Mouse (Mus musculus) neural tube, embryonic 12.5 days (tissue): ENCODE data around the gene Lbr. TPM values are rescaled to one million over a fixed set of nuclear protein-coding genes. Genes with fewer than 3 reads are reported as not detected.

Source experiments
- ATAC-seq: fragments of 200-750 bp; cut with Nextera tagmentation; 2 replicates; pipeline ENCODE4 v1.8.0; 2017; ENCODE audit warnings: low read depth, mild to moderate bottlenecking, moderate TSS enrichment, moderate library complexity; ENCODE audit not compliant: low FRiP score
- H3K27ac ChIP-seq: fragments of 300-500 bp; sonication (generic); 2 replicates; pipeline ENCODE4 v1.5.1; 2016
- H3K27me3 ChIP-seq: fragments of 300-500 bp; sonication (generic); replicated peaks from 2 replicates; pipeline ENCODE4 v1.6.1; 2016; ENCODE audit warnings: mild to moderate bottlenecking
- H3K36me3 ChIP-seq: fragments of 300-500 bp; sonication (generic); 2 replicates; pipeline ENCODE4 v1.6.1; 2016; ENCODE audit warnings: mild to moderate bottlenecking
- H3K4me1 ChIP-seq: fragments of 300-500 bp; sonication (generic); 2 replicates; pipeline ENCODE4 v1.6.1; 2016
- H3K4me2 ChIP-seq: fragments of 300-500 bp; sonication (generic); replicated peaks from 2 replicates; pipeline ENCODE4 v1.6.1; 2016; ENCODE audit warnings: mild to moderate bottlenecking
- H3K4me3 ChIP-seq: fragments of 300-500 bp; sonication (generic); 2 replicates; pipeline ENCODE4 v1.5.1; 2016
- H3K9ac ChIP-seq: fragments of 300-500 bp; sonication (generic); 2 replicates; pipeline ENCODE4 v1.6.1; 2016; ENCODE audit warnings: mild to moderate bottlenecking
- H3K9me3 ChIP-seq: fragments of 300-500 bp; sonication (generic); 2 replicates; pipeline ENCODE4 v1.6.1; 2016; ENCODE audit warnings: mild to moderate bottlenecking
- WGBS: fragments of 180-500 bp; shearing (Covaris S2); methylation state at CpG from one replicate; pipeline ENCODE4 v1.1.7; 2016; 5-methylcytosine and 5-hydroxymethylcytosine counted together
- polyA plus RNA-seq: library from polyadenylated mRNA; unstranded; fragments of >200 nt; fragmentation: Nextera tagmentation; extraction: Ambion mirVana; gene quantifications from 2 replicates; pipeline ENCODE4 v1.2.1, GENCODE M21; 2016

The Lbr gene
- 90.3 and 91.5 TPM in 2 replicates for polyA plus RNA-seq

DNA sequence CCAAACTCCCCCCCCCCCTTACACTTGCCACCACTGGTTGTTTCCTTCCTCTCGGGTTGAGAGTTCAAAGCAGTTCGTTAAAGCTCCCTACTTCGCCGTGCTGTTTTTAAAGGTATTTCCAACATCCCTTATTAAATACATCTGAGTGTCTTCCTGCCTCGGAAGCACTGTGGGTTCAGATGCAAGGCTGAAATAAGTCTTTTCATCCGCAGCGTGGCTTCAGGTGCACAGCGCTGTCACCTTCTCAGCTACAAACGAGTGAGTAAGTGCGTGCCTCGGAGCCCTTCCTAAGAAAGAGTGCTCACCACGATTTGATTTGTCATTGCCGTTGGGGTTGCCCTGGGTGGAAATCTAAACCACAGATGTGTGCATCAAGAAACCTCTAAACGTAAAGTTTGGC lies at the start of gene Lbr:
Gene Lbr (minus strand): TSS at position 266 of the 400 bp plus-strand sequence.
- H3K4me3 ChIP-seq, result peak within 1 kb of the TSS; percentile 69
- peak within 1 kb of the TSS; percentile 84 for H3K9ac ChIP-seq
- H3K9me3 ChIP-seq, result no peaks in the 10 kb centered on the region
- peak within 1 kb of the TSS; percentile 81 for H3K4me2 ChIP-seq
- no peaks in the 10 kb centered on the region for H3K36me3 ChIP-seq
- H3K27me3 ChIP-seq, result no peaks in the 10 kb centered on the region
- ATAC-seq, result no peak; the same call in 1 of the 2 replicates
- H3K27ac ChIP-seq, result peak within 1 kb of the TSS; percentile 83
- under 1% methylated on average over 14 of the region's 14 CpGs for WGBS
- peaks cover 21% of the 10 kb centered on the region for H3K4me1 ChIP-seq

GRCm38 (mm10) chr1:181889670-181890069 lies 46.8 kb upstream of the Lbr start:
- Histone ChIP-seq H3K9ac (no peak overlapping the region), H3K4me1 (no peaks in the 10 kb centered on the region), H3K4me2 (no peak overlapping the region), H3K4me3 (no peak overlapping the region), H3K27ac (no peak overlapping the region), H3K27me3 (no peaks in the 10 kb centered on the region), H3K36me3 (no peaks in the 10 kb centered on the region), H3K9me3 (no peaks in the 10 kb centered on the region)
- ATAC-seq, result no peak
- WGBS, result 89% methylated on average over 7 of the region's 7 CpGs

DNA sequence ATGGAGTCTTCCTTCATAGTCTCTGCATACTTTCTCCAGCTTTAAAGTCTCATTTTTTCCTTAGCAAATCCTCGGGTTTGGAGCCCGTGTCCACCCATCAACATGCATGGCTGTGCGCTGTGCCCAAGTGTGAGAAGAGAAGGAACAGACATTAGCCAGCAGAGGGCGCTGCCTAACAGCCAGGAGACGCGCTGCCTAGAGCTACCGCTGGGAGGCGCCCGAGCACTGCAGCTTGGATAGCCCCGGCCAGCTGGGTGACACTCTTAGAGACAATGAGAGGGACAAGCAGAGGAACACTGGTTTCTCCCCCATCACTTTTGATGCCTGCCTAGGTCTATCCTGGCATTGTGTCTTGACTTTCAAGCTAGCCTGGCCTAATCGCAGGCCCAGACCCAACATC lies 46.0 kb upstream of the Lbr start:
- Histone ChIP-seq H3K4me1 (no peaks in the 10 kb centered on the region), H3K9ac (no peak overlapping the region), H3K27ac (no peak overlapping the region), H3K27me3 (no peaks in the 10 kb centered on the region), H3K4me2 (no peak overlapping the region), H3K4me3 (no peak overlapping the region), H3K36me3 (no peaks in the 10 kb centered on the region), H3K9me3 (no peaks in the 10 kb centered on the region)
- 6% methylated on average over 11 of the region's 11 CpGs for WGBS
- ATAC-seq, result peak; percentile 82

DNA sequence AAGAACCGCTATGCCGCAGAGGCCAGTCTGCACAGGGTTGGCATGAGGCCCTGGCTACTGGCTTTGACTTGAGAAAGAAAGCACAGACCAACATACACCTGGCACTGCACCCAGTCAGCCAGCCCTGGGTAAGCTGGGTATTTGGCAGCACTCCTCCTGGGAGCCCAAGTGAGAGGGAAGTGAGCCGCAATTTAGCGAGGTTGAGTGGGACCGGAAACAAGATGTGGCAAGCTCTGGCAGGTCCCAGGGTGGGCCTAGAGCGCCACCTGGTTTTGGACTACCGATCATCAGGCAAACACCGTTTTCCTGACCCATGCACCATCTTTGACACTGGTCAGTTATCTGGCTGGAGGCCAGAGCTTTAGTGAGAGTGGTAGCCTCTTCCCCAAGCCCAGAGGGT lies 38.7 kb upstream of the Lbr start:
- Histone ChIP-seq H3K9ac (no peak overlapping the region), H3K4me2 (0 out of 2 replicates have a peak overlapping the region, but pooled peaks have one; percentile 0), H3K4me3 (no peak overlapping the region), H3K36me3 (no peaks in the 10 kb centered on the region), H3K27me3 (no peaks in the 10 kb centered on the region), H3K4me1 (peaks cover 9% of the 10 kb centered on the region; the same call in 1 of the 2 replicates), H3K27ac (no peak overlapping the region), H3K9me3 (no peaks in the 10 kb centered on the region)
- WGBS, result 31% methylated on average over 8 of the region's 8 CpGs
- ATAC-seq, result no peak

DNA sequence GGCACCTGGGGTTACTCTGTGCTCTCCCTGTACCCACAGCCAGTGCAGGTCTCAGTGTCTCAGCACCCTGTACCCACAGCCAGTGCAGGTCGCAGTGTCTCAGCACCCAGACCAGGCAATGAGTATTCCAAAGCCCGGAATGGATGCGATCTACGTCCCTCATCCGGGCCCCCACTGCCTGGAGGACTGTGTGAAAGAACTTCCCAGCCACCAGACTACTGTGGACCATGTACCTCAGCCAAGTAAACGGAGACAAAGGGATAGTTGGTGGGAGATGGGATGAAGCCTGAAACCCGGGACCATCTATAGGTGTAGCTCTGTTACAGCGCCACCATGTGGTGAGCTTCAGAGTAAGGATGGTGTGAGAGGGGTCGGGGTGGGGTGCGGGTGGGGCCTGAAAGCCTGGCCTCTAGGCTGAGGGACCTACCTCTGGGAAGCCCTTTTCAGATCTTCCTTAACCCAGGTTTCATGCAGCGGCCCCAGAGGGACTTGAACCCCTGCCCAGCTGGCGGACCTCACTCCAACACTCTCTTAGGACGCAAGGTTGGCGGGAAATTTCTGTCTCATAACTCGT lies 38.0 kb upstream of the Lbr start:
- no peaks in the 10 kb centered on the region for H3K9me3 ChIP-seq
- peak; percentile 33; the same call in 1 of the 2 replicates for ATAC-seq
- no peaks in the 10 kb centered on the region for H3K36me3 ChIP-seq
- H3K27me3 ChIP-seq, result no peaks in the 10 kb centered on the region
- no peak overlapping the region for H3K9ac ChIP-seq
- no peak overlapping the region for H3K4me2 ChIP-seq
- H3K27ac ChIP-seq, result no peak overlapping the region
- no peak overlapping the region for H3K4me3 ChIP-seq
- peaks cover 9% of the 10 kb centered on the region; the same call in 1 of the 2 replicates for H3K4me1 ChIP-seq
- WGBS, result 56% methylated on average over 15 of the region's 15 CpGs

DNA sequence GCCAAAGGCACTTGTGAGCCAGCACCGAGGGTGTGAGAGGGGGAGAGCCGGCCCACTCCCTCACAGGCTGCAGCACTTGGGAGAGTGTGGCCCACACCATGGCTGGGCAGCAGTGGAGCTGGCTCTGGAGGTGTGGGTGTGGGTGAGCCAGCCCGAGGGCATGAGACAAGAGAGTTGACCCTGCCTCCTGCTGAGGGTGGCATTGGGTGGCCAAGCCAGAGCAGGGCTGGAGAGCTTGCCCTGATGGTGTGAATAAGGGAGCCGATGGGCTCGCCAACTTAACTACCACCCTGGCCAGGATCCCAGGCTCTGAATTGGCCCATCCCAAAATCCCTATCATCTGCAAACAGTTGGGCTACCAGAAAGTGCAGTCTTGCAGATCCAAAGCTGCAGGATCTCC lies 35.6 kb upstream of the Lbr start:
- H3K9ac ChIP-seq, result no peak overlapping the region
- H3K4me1 ChIP-seq, result peaks cover 9% of the 10 kb centered on the region; the same call in 1 of the 2 replicates
- H3K27me3 ChIP-seq, result no peaks in the 10 kb centered on the region
- H3K9me3 ChIP-seq, result no peaks in the 10 kb centered on the region
- no peaks in the 10 kb centered on the region for H3K36me3 ChIP-seq
- WGBS, result 79% methylated on average over 5 of the region's 5 CpGs
- no peak overlapping the region for H3K27ac ChIP-seq
- H3K4me2 ChIP-seq, result no peak overlapping the region
- no peak overlapping the region for H3K4me3 ChIP-seq
- no peak for ATAC-seq

DNA sequence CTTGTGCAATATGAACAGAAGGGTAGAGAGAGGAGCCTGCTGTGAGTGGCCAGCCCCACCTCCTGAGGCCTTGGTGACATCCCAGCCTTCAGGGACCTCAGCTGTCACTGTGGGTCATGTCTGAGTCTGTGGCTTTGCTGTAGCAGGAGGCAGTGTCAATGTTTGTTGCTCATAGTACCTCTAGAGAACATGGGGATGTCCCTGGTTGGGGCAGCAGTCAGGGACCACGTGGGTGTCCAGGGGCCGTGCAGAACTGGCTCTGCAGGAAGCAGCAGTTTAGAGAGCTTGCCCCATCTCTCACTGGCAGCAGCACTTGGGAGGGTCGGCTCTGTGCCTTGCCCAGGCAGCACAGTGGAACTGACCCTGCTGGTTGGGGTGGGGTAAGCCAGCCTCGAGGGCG lies 34.2 kb upstream of the Lbr start:
- Histone ChIP-seq H3K27ac (no peak overlapping the region), H3K4me3 (no peak overlapping the region), H3K9ac (no peak overlapping the region), H3K4me2 (no peak overlapping the region), H3K27me3 (no peaks in the 10 kb centered on the region), H3K9me3 (no peaks in the 10 kb centered on the region), H3K36me3 (no peaks in the 10 kb centered on the region), H3K4me1 (peaks cover 9% of the 10 kb centered on the region; the same call in 1 of the 2 replicates)
- 65% methylated on average over 5 of the region's 5 CpGs for WGBS
- ATAC-seq, result no peak

DNA sequence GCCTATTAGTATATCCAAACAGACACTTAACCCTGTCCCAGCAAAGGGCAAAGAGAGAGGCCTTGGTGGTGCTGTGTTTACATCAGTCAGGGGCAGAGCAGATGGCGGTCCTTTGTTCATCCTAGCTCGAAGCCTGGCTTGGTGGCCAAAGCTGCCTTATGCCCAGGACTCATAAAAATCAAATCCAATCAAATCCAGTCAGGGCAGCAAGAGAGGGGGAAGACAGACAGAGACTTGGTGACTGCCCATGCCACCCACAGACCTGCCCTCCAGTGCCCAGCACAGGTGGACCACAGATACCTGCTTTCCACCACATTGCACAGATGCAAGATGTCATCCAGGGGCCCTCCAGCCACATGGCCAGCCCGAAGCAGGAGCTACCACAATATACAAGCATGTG lies 33.8 kb upstream of the Lbr start:
- Histone ChIP-seq H3K27ac (no peak overlapping the region), H3K27me3 (no peaks in the 10 kb centered on the region)
- WGBS, result 80% methylated on average over 3 of the region's 3 CpGs

GRCm38 (mm10) chr1:181873086-181873920 lies 30.5 kb upstream of the Lbr start:
- Histone ChIP-seq H3K4me2 (no peak overlapping the region), H3K4me3 (no peak overlapping the region), H3K9me3 (no peaks in the 10 kb centered on the region), H3K4me1 (no peaks in the 10 kb centered on the region), H3K36me3 (no peaks in the 10 kb centered on the region), H3K27ac (no peak overlapping the region), H3K27me3 (no peaks in the 10 kb centered on the region), H3K9ac (no peak overlapping the region)
- 83% methylated on average over 9 of the region's 9 CpGs for WGBS
- no peak for ATAC-seq

More for the DNA sequence above, 33.8 kb upstream of the Lbr start:
- no peak for ATAC-seq
- Histone ChIP-seq H3K4me2 (no peak overlapping the region), H3K4me1 (peaks cover 7% of the 10 kb centered on the region; the same call in 1 of the 2 replicates), H3K36me3 (no peaks in the 10 kb centered on the region), H3K9me3 (no peaks in the 10 kb centered on the region), H3K9ac (no peak overlapping the region), H3K4me3 (no peak overlapping the region)

DNA sequence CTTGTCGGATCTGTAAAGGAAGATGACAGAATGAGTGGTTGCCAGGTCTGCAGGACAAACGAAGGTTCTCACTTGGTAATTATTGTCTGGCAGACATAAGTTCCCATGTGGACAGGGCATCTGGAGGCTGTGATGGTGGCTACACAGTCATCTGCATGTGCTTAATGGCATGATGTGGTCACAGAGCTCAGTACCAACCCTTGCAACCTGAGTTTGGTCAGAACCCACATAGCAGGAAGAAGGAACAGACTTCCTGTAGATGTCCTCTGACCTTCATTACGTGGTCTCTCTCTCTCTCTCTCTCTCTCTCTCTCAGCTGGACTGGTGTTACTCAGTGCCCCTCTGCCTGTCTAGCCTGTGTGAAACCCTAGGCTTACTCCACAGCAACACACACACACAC lies 29.8 kb upstream of the Lbr start:
- no peak overlapping the region for H3K4me2 ChIP-seq
- no peak for ATAC-seq
- H3K9ac ChIP-seq, result no peak overlapping the region
- no peaks in the 10 kb centered on the region for H3K9me3 ChIP-seq
- H3K27me3 ChIP-seq, result no peaks in the 10 kb centered on the region
- no peaks in the 10 kb centered on the region for H3K4me1 ChIP-seq
- H3K27ac ChIP-seq, result no peak overlapping the region
- 79% methylated on average over 3 of the region's 3 CpGs for WGBS
- H3K36me3 ChIP-seq, result no peaks in the 10 kb centered on the region
- H3K4me3 ChIP-seq, result no peak overlapping the region

DNA sequence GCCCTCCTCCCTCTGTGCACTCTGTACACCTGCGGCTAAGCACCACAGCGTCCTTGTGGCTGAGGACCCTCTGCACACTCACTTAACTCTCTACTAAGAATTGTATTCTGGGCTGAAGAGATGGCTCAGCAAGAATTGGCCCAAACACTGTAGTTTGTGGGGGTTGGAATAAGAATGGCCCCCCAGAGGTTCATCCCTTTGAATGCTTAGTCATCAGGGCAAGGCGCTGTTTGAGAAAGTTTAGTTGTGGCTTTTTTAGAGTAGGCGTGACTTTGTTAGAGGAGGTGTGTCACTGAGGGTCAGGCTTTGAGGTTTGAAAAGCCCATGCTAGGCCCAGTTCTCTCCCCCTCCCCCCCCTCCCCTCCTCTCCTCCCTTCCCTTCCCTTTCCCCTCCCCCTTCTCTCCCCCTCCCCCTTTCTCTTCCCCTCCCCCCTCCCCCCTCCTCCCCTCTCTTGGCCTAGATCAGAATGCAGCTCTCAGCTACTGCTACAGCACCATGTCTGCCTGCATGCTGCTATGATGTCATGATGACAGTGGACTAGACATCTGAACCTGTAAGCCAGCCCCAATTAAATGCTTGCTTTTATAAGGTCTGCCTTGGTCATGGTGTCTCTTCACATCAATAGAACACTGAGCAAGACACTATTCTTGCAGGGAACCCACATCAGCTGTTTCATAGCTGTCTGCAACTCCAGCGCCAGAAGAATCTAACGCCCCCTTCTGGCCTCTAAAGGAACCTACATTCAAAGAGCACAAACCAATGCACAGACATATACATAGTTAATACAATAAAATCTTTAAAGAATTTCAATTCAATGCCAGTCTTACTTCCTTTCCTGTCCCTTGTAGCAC lies 23.8 kb upstream of the Lbr start:
- Histone ChIP-seq H3K36me3 (no peaks in the 10 kb centered on the region), H3K9ac (no peak overlapping the region), H3K4me1 (no peaks in the 10 kb centered on the region), H3K4me2 (no peak overlapping the region), H3K27ac (no peak overlapping the region), H3K27me3 (no peaks in the 10 kb centered on the region), H3K4me3 (no peak overlapping the region), H3K9me3 (no peaks in the 10 kb centered on the region)
- no peak for ATAC-seq
- WGBS, result 83% methylated on average over 6 of the region's 6 CpGs

DNA sequence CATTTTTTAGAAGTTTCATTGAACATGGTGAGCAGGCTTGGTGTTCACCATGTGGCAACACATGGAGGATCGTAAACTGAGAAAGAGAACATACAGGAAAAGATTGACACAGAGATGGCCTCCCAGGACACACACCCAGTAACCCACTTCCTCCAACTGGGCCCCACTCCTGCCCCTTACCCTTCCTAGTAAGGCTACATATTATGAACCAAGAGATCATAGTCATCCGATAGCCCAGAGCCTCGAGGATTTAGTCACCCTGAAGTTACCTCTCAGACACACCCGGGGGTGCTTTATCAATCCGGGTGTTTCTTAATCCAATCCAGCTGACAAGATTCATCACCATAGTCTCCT lies 23.0 kb upstream of the Lbr start:
- 91% methylated on average over 5 of the region's 5 CpGs for WGBS
- H3K4me3 ChIP-seq, result no peak overlapping the region
- ATAC-seq, result no peak
- H3K4me2 ChIP-seq, result no peak overlapping the region
- no peaks in the 10 kb centered on the region for H3K9me3 ChIP-seq
- H3K4me1 ChIP-seq, result no peaks in the 10 kb centered on the region
- H3K36me3 ChIP-seq, result no peaks in the 10 kb centered on the region
- H3K27ac ChIP-seq, result no peak overlapping the region
- no peaks in the 10 kb centered on the region for H3K27me3 ChIP-seq
- no peak overlapping the region for H3K9ac ChIP-seq
